Mouse (Mus musculus): Measurements from ENCODE around the gene Pmf1. TPM values are rescaled to one million over a fixed set of nuclear protein-coding genes. Genes with fewer than 3 reads are reported as not detected.

Gene Pmf1
- polyA plus RNA-seq (2015; fragmentation: Nextera tagmentation; extraction: Ambion mirVana) = 158 and 164 TPM in 2 replicates

DNA sequence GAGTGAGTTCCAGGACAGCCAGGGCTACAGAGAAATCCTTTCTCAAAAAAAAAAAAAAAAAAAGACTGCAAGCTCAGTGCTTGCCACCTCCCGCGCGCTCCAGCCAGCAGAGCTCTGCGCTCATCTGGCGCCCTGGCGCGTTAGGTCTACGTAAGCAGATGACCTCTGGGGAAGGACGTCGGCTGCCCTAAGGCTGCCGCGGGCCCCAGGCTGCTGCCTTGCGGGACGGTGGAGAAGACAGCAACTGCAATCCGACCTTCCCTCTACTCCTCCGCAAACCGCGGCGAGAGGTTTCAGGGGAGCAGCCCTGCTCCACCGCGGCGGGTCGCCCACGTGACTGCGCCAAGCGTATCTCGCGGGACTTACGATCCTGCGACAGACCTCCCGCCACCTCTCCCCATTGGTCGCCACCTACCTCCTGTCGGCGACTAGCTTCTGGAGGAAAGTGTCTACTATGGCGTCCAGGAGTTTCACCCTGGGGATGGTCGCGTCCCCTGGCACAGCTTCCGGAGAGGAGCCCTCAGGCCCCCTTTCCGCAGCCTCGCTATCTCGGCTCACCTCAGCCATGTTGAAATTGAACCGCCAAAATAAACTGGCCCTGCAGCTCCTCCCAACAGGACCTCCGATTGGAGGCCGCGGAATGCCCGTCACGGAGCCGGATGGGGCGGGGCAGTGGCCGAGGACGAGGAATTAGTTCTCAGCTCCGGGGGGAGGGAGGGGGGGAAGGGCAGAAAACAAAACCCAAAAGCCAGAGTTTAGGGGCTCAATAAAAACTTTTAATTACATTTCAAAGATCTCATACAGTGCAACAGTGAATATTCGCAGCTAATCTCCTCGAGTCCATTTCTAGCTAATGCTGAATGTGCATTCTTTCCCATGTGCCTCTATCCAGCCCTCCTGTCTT, at the start of gene Pmf1:
Gene Pmf1, minus strand, starts transcription at position 591 of the 904 bp plus-strand sequence.
- Histone ChIP-seq H3K27ac (peak within 1 kb of the TSS; percentile 95), H3K4me2 (peak within 1 kb of the TSS; percentile 76), H3K27me3 (no peaks in the 10 kb centered on the region)

DNA sequence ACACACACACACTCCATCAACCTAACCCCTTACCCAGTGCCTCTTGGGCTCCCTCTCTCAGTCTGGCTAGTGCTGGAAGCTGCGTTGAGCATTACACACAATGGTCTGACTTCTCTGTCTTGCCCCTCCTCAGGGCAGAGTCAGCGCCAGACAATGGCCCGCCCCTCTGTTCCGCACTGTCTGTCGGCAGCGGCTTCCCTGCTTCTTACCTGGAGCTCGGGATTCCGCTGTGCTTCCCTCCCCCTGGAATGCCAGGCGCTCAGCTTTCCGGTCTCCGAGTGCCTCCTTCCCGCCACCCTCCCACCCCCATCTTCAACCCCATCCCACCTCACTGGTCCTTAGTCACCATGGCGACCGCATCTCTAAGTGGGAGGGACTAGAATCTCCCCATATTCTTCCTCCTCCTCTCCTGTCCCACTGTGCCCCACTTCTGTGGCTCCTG, 48.7 kb upstream of the Pmf1 start:
- H3K9ac ChIP-seq = no peak overlapping the region
- no peaks in the 10 kb centered on the region for H3K36me3 ChIP-seq
- no peaks in the 10 kb centered on the region for H3K9me3 ChIP-seq
- WGBS = 3% methylated on average over 14 of the region's 14 CpGs
- peaks cover 20% of the 10 kb centered on the region for H3K4me1 ChIP-seq
- peak overlapping the region; percentile 24; the same call in 1 of the 2 replicates for H3K4me2 ChIP-seq
- H3K27ac ChIP-seq = no peak overlapping the region
- H3K27me3 ChIP-seq = peaks cover 16% of the 10 kb centered on the region
- ATAC-seq (ENCODE audit: borderline replicate concordance, extremely low read depth, low FRiP score, low TSS enrichment) = no peak
- H3K4me3 ChIP-seq = no peak overlapping the region

More for the DNA sequence above, at the start of gene Pmf1:
- Histone ChIP-seq H3K9me3 (no peaks in the 10 kb centered on the region), H3K4me3 (peak within 1 kb of the TSS; percentile 81), H3K4me1 (peaks cover 26% of the 10 kb centered on the region), H3K9ac (peak within 1 kb of the TSS; percentile 95), H3K36me3 (peaks cover 11% of the 10 kb centered on the region; the same call in 1 of the 2 replicates)
- peak; percentile 91 for ATAC-seq (ENCODE audit: borderline replicate concordance, extremely low read depth, low FRiP score, low TSS enrichment)
- under 1% methylated on average over 53 of the region's 54 CpGs for WGBS

GRCm38 (mm10) chr3:88456746-88457532, 46.8 kb upstream of the Pmf1 start:
- no peak for ATAC-seq (ENCODE audit: borderline replicate concordance, extremely low read depth, low FRiP score, low TSS enrichment)
- H3K4me2 ChIP-seq = no peak overlapping the region
- H3K4me3 ChIP-seq = no peak overlapping the region
- no peaks in the 10 kb centered on the region for H3K36me3 ChIP-seq
- H3K27ac ChIP-seq = no peak overlapping the region
- WGBS = 52% methylated on average over 7 of the region's 7 CpGs
- peaks cover 20% of the 10 kb centered on the region for H3K4me1 ChIP-seq
- no peak overlapping the region for H3K9ac ChIP-seq
- peaks cover 16% of the 10 kb centered on the region for H3K27me3 ChIP-seq
- H3K9me3 ChIP-seq = no peaks in the 10 kb centered on the region

DNA sequence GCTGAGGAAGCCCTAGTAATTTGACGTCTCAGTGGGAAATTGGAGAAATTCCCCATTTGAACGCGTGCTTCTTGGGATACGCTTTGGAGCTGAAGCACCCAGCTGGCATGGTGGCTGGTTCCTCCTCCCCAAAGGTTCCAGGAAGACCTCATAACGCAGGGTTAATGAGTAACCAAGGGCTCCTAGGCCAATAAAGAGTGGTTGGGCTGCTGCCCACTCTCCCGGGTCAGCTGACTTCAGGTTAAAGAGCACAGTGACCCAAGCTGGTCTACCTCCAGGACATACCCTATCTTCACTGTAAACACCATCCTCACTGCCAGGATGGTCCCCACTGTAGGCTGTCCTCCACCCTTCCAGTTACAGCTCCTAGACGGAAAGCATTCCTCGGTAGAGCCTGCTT, 46.2 kb upstream of the Pmf1 start:
- ATAC-seq (ENCODE audit: borderline replicate concordance, extremely low read depth, low FRiP score, low TSS enrichment) = no peak

DNA sequence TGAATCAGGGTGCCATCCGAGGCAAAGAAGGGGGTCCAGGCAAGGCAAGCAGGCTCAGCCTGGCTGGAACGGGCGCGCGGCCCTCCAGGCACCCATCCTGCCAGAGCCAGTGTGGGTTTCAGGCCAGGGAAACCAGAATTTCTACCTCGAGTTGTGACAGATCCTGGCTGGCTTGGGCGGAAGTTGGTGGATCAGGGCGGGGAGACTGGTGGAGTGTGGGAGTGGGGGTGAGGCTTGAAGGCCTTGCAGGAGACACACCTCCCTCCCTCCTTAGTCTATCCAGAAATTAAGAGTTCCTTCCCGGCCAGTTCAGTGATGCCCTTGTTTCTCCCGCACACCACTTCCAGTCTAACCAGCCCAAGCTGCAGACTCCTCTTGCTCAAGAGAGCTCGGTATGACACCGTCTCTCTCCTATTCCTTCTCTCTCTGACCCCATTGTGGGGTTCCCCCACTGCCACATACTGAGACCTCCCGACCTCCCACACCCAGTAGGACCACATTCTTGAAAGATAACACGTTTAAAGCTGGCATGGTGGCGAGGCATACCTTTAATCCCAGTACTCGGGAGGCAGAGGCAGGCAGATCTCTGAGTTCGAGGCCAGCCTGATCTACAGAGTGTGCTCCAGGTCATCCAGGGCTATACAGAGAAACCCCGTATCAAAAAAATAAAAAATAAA, 45.6 kb upstream of the Pmf1 start:
- Histone ChIP-seq H3K4me3 (no peak overlapping the region), H3K4me2 (no peak overlapping the region), H3K9ac (no peak overlapping the region), H3K27me3 (peaks cover 14% of the 10 kb centered on the region), H3K4me1 (peaks cover 10% of the 10 kb centered on the region), H3K9me3 (no peaks in the 10 kb centered on the region), H3K36me3 (no peaks in the 10 kb centered on the region), H3K27ac (peak overlapping the region; percentile 42; the same call in 1 of the 2 replicates)
- WGBS = 64% methylated on average over 18 of the region's 18 CpGs
- no peak for ATAC-seq (ENCODE audit: borderline replicate concordance, extremely low read depth, low FRiP score, low TSS enrichment)

More for the DNA sequence above, 46.2 kb upstream of the Pmf1 start:
- 75% methylated on average over 8 of the region's 8 CpGs for WGBS
- Histone ChIP-seq H3K4me2 (no peak overlapping the region), H3K4me3 (no peak overlapping the region), H3K27me3 (peaks cover 16% of the 10 kb centered on the region), H3K36me3 (no peaks in the 10 kb centered on the region), H3K9ac (no peak overlapping the region), H3K4me1 (peaks cover 16% of the 10 kb centered on the region), H3K9me3 (no peaks in the 10 kb centered on the region), H3K27ac (no peak overlapping the region)

DNA sequence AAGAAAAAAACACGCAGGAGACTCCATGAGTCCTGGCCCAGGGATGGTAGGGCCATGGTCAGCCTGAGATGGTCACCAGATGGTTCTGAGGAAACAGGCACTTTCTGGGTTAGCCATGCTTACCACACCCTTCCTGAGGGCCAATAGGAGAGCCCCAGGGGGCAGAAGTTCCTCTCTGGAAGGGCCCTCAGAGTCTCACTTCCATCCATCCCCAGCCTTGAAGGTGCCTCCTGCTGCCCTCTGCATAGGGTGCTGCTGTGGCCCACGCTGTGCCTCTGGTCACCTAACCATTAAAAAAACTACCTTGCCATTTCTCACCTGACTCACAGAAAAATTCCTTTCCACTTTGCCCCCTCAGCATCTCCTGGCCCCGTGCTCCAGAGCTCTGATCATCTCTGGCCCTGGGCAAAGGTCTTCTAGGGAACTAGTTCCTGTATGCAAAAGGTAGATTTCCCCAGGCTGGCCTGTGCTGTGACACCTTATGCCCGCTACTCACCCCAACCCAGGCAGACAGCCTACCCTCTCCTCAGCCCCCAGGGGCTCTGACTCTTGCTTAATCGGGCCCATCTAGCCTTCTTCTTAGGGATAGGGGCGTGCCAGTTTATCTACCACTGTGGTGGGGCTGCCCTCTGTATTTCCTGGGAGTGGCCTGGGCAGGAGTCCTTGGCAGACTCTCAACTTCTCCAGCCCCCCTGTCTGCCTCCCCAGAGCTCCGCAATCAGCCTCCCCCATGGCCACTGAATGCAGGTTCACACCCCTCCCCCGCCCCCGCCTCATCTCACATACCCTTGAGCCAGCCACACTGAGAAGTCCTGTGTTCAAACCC, 44.8 kb upstream of the Pmf1 start:
- no peak overlapping the region for H3K4me3 ChIP-seq
- no peaks in the 10 kb centered on the region for H3K9me3 ChIP-seq
- H3K4me1 ChIP-seq = peaks cover 9% of the 10 kb centered on the region
- 43% methylated on average over 9 of the region's 9 CpGs for WGBS
- peaks cover 7% of the 10 kb centered on the region for H3K27me3 ChIP-seq
- H3K4me2 ChIP-seq = no peak overlapping the region
- no peak for ATAC-seq (ENCODE audit: borderline replicate concordance, extremely low read depth, low FRiP score, low TSS enrichment)
- peak overlapping the region; percentile 42; the same call in 1 of the 2 replicates for H3K27ac ChIP-seq
- no peak overlapping the region for H3K9ac ChIP-seq
- no peaks in the 10 kb centered on the region for H3K36me3 ChIP-seq

GRCm38 (mm10) chr3:88453986-88454385, 43.9 kb upstream of the Pmf1 start:
- no peak overlapping the region for H3K4me3 ChIP-seq
- no peak overlapping the region for H3K9ac ChIP-seq
- 68% methylated on average over 8 of the region's 8 CpGs for WGBS
- no peak overlapping the region for H3K4me2 ChIP-seq
- H3K36me3 ChIP-seq = no peaks in the 10 kb centered on the region
- peaks cover 14% of the 10 kb centered on the region for H3K4me1 ChIP-seq
- no peaks in the 10 kb centered on the region for H3K9me3 ChIP-seq
- peaks cover 4% of the 10 kb centered on the region for H3K27me3 ChIP-seq
- H3K27ac ChIP-seq = no peak overlapping the region
- no peak for ATAC-seq (ENCODE audit: borderline replicate concordance, extremely low read depth, low FRiP score, low TSS enrichment)

- 36% methylated on average over 8 of the region's 8 CpGs for whole genome bisulfite sequencing
- H3K27me3 ChIP-seq = no peaks in the 10 kb centered on the region; the same call in 1 of the 2 replicates
Observed at GRCm38 (mm10) chr3:88453369-88453768, 43.2 kb upstream of the Pmf1 start.

DNA sequence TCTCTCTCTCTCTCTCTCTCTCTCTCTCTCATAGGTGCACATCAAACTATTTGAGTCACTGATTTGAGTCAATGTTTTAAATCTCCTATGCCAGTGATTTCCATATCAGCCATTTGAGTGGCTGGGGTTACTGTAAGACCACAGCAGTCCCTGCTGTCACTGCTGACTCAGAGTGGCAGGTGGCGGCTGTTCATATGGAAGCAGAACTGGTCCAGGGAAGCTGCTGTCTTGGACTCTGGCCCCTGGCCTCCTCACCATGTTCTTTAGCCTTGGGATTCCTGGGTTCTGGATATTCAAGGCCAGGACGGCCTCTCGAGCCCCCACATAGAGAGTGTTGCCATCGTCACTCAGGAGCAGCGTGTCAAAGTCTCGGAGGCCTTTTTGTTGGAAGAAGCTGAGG, 42.6 kb upstream of the Pmf1 start:
- H3K4me2 ChIP-seq = no peak overlapping the region
- no peaks in the 10 kb centered on the region; the same call in 1 of the 2 replicates for H3K27me3 ChIP-seq
- no peaks in the 10 kb centered on the region for H3K36me3 ChIP-seq
- H3K9me3 ChIP-seq = no peaks in the 10 kb centered on the region
- WGBS = 66% methylated on average over 6 of the region's 6 CpGs
- no peak overlapping the region for H3K27ac ChIP-seq
- no peak overlapping the region for H3K9ac ChIP-seq
- no peak for ATAC-seq (ENCODE audit: borderline replicate concordance, extremely low read depth, low FRiP score, low TSS enrichment)
- H3K4me3 ChIP-seq = no peak overlapping the region
- peaks cover 11% of the 10 kb centered on the region for H3K4me1 ChIP-seq

More at GRCm38 (mm10) chr3:88453369-88453768, 43.2 kb upstream of the Pmf1 start:
- ATAC-seq (ENCODE audit: borderline replicate concordance, extremely low read depth, low FRiP score, low TSS enrichment) = no peak
- H3K4me2 ChIP-seq = no peak overlapping the region
- peaks cover 11% of the 10 kb centered on the region for H3K4me1 ChIP-seq
- H3K4me3 ChIP-seq = no peak overlapping the region
- no peaks in the 10 kb centered on the region for H3K36me3 ChIP-seq
- no peak overlapping the region for H3K9ac ChIP-seq
- H3K9me3 ChIP-seq = no peaks in the 10 kb centered on the region
- no peak overlapping the region for H3K27ac ChIP-seq

DNA sequence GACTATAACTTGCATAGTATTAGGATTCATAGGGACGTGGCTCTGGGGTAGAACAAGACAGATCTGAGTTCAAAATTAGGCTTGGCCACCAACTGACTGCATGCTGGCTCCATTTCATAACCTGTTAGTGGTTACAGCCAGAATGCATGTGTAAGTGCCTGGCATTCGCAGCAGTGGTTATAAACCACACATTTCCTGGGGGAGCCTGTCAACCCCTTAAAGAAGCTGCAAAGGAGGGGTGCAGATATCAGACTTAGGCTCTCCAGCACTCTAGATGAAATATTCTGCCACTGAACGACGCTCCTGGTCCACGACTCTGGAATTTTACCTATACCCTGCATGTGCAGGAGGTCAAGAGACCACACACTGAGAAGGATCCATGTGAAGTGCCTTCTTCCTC, 42.1 kb upstream of the Pmf1 start:
- no peaks in the 10 kb centered on the region for H3K36me3 ChIP-seq
- H3K9me3 ChIP-seq = no peaks in the 10 kb centered on the region
- H3K4me3 ChIP-seq = no peak overlapping the region
- no peak overlapping the region for H3K9ac ChIP-seq
- H3K4me1 ChIP-seq = peaks cover 11% of the 10 kb centered on the region
- no peak overlapping the region for H3K27ac ChIP-seq
- 48% methylated on average over 5 of the region's 5 CpGs for WGBS
- ATAC-seq (ENCODE audit: borderline replicate concordance, extremely low read depth, low FRiP score, low TSS enrichment) = no peak
- no peak overlapping the region for H3K4me2 ChIP-seq
- no peaks in the 10 kb centered on the region; the same call in 1 of the 2 replicates for H3K27me3 ChIP-seq
